Mouse (Mus musculus): ENCODE data around the gene Tmem88. TPM values are rescaled to one million over a fixed set of nuclear protein-coding genes. Genes with fewer than 3 reads are reported as not detected.

Tmem88 gene
- total RNA-seq, 1 experiment: 23.9 TPM

- in situ Hi-C loops (cut with MboI; ENCODE audit: low sequenced_read_pairs in 2 of 2, unreplicated experiment in 2 of 2): no loop called here
- Histone ChIP-seq H3K9me3 (ENCODE audit: control insufficient read depth, insufficient read depth, low read depth, low read length) (no peaks in the 10 kb centered on the region), H3K4me1 (ENCODE audit: control insufficient read depth in 2 of 2, insufficient read depth in 2 of 2, low read length in 2 of 2, poor library complexity in 1 of 2) (peaks cover 0 to 26% of the 10 kb centered on the region in 2 experiments; a peak in 2 of 4 replicates), H3K9ac (ENCODE audit: insufficient read depth, low read depth, low read length, poor library complexity, severe bottlenecking) (no peak overlapping the region; the same call in 1 of the 2 replicates), H3K36me3 (ENCODE audit: control insufficient read depth, insufficient read depth, low read length, poor library complexity, severe bottlenecking) (no peaks in the 10 kb centered on the region), H3K27ac (ENCODE audit: insufficient read depth, low read depth, low read length, poor library complexity, severe bottlenecking) (no peak overlapping the region; the same call in 1 of the 2 replicates), H3K4me3 (ENCODE audit: insufficient read depth in 1 of 2, low read depth in 1 of 2, low read length in 2 of 2, poor library complexity in 1 of 2, severe bottlenecking in 1 of 2) (peak overlapping the region; percentile 77 to 89)
- no peak for TF ChIP-seq CHD2 (IDR thresholded peaks at IDR 0.05; ENCODE audit: low read depth, low read length)
- no peak for TF ChIP-seq HCFC1 (IDR thresholded peaks at IDR 0.05; ENCODE audit: borderline replicate concordance, insufficient read depth, low read length)
- no peak for TF ChIP-seq ZNF384 (IDR thresholded peaks at IDR 0.05; ENCODE audit: low read depth, low read length)
- no peak for TF ChIP-seq MAFK (IDR thresholded peaks at IDR 0.05; ENCODE audit: insufficient read depth, low read depth, low read length)
- no peak for TF ChIP-seq ZC3H11A (IDR thresholded peaks at IDR 0.05; ENCODE audit: borderline replicate concordance, low read depth, low read length)
- no peak for DNase-seq (ENCODE audit: low read depth, low spot score)
Observed at GRCm38 (mm10) chr11:69367616-69368355, 30.2 kb downstream of the Tmem88 start.

GRCm38 (mm10) chr11:69366855-69367615 lies 31.0 kb downstream of the Tmem88 start:
- H3K4me3 ChIP-seq (ENCODE audit: insufficient read depth in 1 of 2, low read depth in 1 of 2, low read length in 2 of 2, poor library complexity in 1 of 2, severe bottlenecking in 1 of 2): peak overlapping the region in 1 of 2 experiments; percentile 3; a peak in 1 of 4 replicates
- H3K36me3 ChIP-seq (ENCODE audit: control insufficient read depth, insufficient read depth, low read length, poor library complexity, severe bottlenecking): no peaks in the 10 kb centered on the region
- no peak for DNase-seq (ENCODE audit: low read depth, low spot score)
- in situ Hi-C loops (cut with MboI; ENCODE audit: low sequenced_read_pairs in 2 of 2, unreplicated experiment in 2 of 2): no loop called here
- no peaks in the 10 kb centered on the region for H3K9me3 ChIP-seq (ENCODE audit: control insufficient read depth, insufficient read depth, low read depth, low read length)
- H3K9ac ChIP-seq (ENCODE audit: insufficient read depth, low read depth, low read length, poor library complexity, severe bottlenecking): no peak overlapping the region
- peaks cover 0 to 24% of the 10 kb centered on the region in 2 experiments; a peak in 2 of 4 replicates for H3K4me1 ChIP-seq (ENCODE audit: control insufficient read depth in 2 of 2, insufficient read depth in 2 of 2, low read length in 2 of 2, poor library complexity in 1 of 2)
- TF ChIP-seq ZC3H11A (IDR thresholded peaks at IDR 0.05; ENCODE audit: borderline replicate concordance, low read depth, low read length) (no peak), HCFC1 (IDR thresholded peaks at IDR 0.05; ENCODE audit: borderline replicate concordance, insufficient read depth, low read length) (no peak), CHD2 (IDR thresholded peaks at IDR 0.05; ENCODE audit: low read depth, low read length) (no peak)
- H3K27ac ChIP-seq (ENCODE audit: insufficient read depth, low read depth, low read length, poor library complexity, severe bottlenecking): no peak overlapping the region

- peak; percentile 59 for DNase-seq (ENCODE audit: low read depth, low spot score)
- in situ Hi-C loops (cut with MboI; ENCODE audit: low sequenced_read_pairs in 2 of 2, unreplicated experiment in 2 of 2): no loop called here
- no peaks in the 10 kb centered on the region for H3K36me3 ChIP-seq (ENCODE audit: control insufficient read depth, insufficient read depth, low read length, poor library complexity, severe bottlenecking)
- H3K27ac ChIP-seq (ENCODE audit: insufficient read depth, low read depth, low read length, poor library complexity, severe bottlenecking): no peak overlapping the region
- peak overlapping the region; percentile 24 for H3K9ac ChIP-seq (ENCODE audit: insufficient read depth, low read depth, low read length, poor library complexity, severe bottlenecking)
- peak overlapping the region; percentile 36 to 55 for H3K4me3 ChIP-seq (ENCODE audit: insufficient read depth in 1 of 2, low read depth in 1 of 2, low read length in 2 of 2, poor library complexity in 1 of 2, severe bottlenecking in 1 of 2)
- H3K4me1 ChIP-seq (ENCODE audit: control insufficient read depth in 2 of 2, insufficient read depth in 2 of 2, low read length in 2 of 2, poor library complexity in 1 of 2): peaks cover 0 to 19% of the 10 kb centered on the region in 2 experiments; a peak in 2 of 4 replicates
- no peaks in the 10 kb centered on the region for H3K9me3 ChIP-seq (ENCODE audit: control insufficient read depth, insufficient read depth, low read depth, low read length)
- TF ChIP-seq MAFK (IDR thresholded peaks at IDR 0.05; ENCODE audit: insufficient read depth, low read depth, low read length) (no peak), ZC3H11A (IDR thresholded peaks at IDR 0.05; ENCODE audit: borderline replicate concordance, low read depth, low read length) (no peak), CHD2 (IDR thresholded peaks at IDR 0.05; ENCODE audit: low read depth, low read length) (no peak), ZNF384 (IDR thresholded peaks at IDR 0.05; ENCODE audit: low read depth, low read length) (no peak), HCFC1 (IDR thresholded peaks at IDR 0.05; ENCODE audit: borderline replicate concordance, insufficient read depth, low read length) (no peak)
Observed at GRCm38 (mm10) chr11:69366157-69366854, 31.7 kb downstream of the Tmem88 start.

GRCm38 (mm10) chr11:69365722-69366121 lies 32.3 kb downstream of the Tmem88 start:
- in situ Hi-C loops (cut with MboI; ENCODE audit: low sequenced_read_pairs in 2 of 2, unreplicated experiment in 2 of 2): no loop called here
- H3K9ac ChIP-seq (ENCODE audit: insufficient read depth, low read depth, low read length, poor library complexity, severe bottlenecking): peak overlapping the region; percentile 24; the same call in 1 of the 2 replicates
- H3K9me3 ChIP-seq (ENCODE audit: control insufficient read depth, insufficient read depth, low read depth, low read length): no peaks in the 10 kb centered on the region
- no peak for DNase-seq (ENCODE audit: low read depth, low spot score)
- H3K27ac ChIP-seq (ENCODE audit: insufficient read depth, low read depth, low read length, poor library complexity, severe bottlenecking): no peak overlapping the region
- H3K4me1 ChIP-seq (ENCODE audit: control insufficient read depth in 2 of 2, insufficient read depth in 2 of 2, low read length in 2 of 2, poor library complexity in 1 of 2): peaks cover 0 to 18% of the 10 kb centered on the region in 2 experiments; a peak in 2 of 4 replicates
- TF ChIP-seq ZC3H11A (IDR thresholded peaks at IDR 0.05; ENCODE audit: borderline replicate concordance, low read depth, low read length) (no peak), MAFK (IDR thresholded peaks at IDR 0.05; ENCODE audit: insufficient read depth, low read depth, low read length) (no peak), CHD2 (IDR thresholded peaks at IDR 0.05; ENCODE audit: low read depth, low read length) (no peak), HCFC1 (IDR thresholded peaks at IDR 0.05; ENCODE audit: borderline replicate concordance, insufficient read depth, low read length) (no peak), ZNF384 (IDR thresholded peaks at IDR 0.05; ENCODE audit: low read depth, low read length) (no peak)
- H3K36me3 ChIP-seq (ENCODE audit: control insufficient read depth, insufficient read depth, low read length, poor library complexity, severe bottlenecking): no peaks in the 10 kb centered on the region
- H3K4me3 ChIP-seq (ENCODE audit: insufficient read depth in 1 of 2, low read depth in 1 of 2, low read length in 2 of 2, poor library complexity in 1 of 2, severe bottlenecking in 1 of 2): peak overlapping the region; percentile 36 to 55; a peak in 3 of 4 replicates
